Comparison of ENCODE assay signal across 8 mouse cellular contexts in the genomic region with DNA sequence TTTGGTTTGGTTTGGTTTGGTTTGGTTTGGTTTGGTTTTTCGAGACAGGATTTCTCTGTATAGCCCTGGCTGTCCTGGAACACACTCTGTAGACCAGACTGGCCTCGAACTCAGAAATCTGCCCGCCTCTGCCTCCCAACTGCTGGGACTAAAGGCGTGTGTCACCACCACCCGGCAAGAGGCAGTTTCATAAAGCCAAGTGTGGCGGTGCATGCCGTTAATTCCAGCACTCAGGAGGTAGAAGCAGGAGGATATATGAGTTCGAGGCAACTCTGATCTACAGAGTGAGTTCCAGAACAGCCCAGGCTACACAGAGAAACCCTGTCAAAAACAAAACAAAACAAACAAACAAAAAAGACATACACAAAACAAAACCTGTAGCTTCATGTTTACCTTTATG. TPM values are rescaled to one million over a fixed set of nuclear protein-coding genes. Genes with fewer than 3 reads are reported as not detected.
DNase-seq lines count a peak whose midpoint lies in the region; ATAC-seq and TF ChIP-seq lines count a peak whose summit lies in the region.
"Not testable (repeated sequence)": the region's sequence is repeated elsewhere in the genome, so short reads cannot be mapped to it uniquely, and the experiment has no call there.

No protein-coding gene starts in this region.

- not testable (repeated sequence) for TF ChIP-seq POLR2A in embryonic fibroblast, embryonic 13.5 days (IDR thresholded peaks at IDR 0.05; ENCODE audit: low read depth, low read length); spleen, adult 2 months (IDR thresholded peaks at IDR 0.05; ENCODE audit: low read depth, low read length)

- WGBS in heart, embryonic 10.5 days, result 94% methylated on average over 8 of the region's 8 CpGs
- 93% methylated on average over 8 of the region's 8 CpGs for WGBS in hindbrain, embryonic 14.5 days
- 88% methylated on average over 8 of the region's 8 CpGs for WGBS in kidney, embryonic 16.5 days
- 86% methylated on average over 8 of the region's 8 CpGs for WGBS in liver, embryonic 13.5 days (ENCODE audit: insufficient replicate concordance)
- 94% methylated on average over 8 of the region's 8 CpGs for WGBS in midbrain, embryonic 12.5 days
- WGBS in spleen, adult 2 months, result 83% methylated on average over 8 of the region's 8 CpGs

- H3K4me1 ChIP-seq in embryonic fibroblast, embryonic 13.5 days (ENCODE audit: control insufficient read depth, insufficient read depth, low read length); heart, embryonic 10.5 days; hindbrain, embryonic 14.5 days (replicated peaks; ENCODE audit: control insufficient read depth, insufficient read depth, low read length); kidney, embryonic 16.5 days (ENCODE audit: insufficient read depth, low read length); midbrain, embryonic 12.5 days; spleen, adult 2 months (ENCODE audit: control insufficient read depth, insufficient read depth, insufficient read length): not testable (repeated sequence)
- peaks cover 20% of the 10 kb centered on the region for H3K4me1 ChIP-seq in liver, embryonic 13.5 days (replicated peaks)

- H3K4me2 ChIP-seq in hindbrain, embryonic 14.5 days (replicated peaks), result peak overlapping the region; percentile 88
- peak overlapping the region; percentile 71; the same call in 1 of the 2 replicates for H3K4me2 ChIP-seq in kidney, embryonic 16.5 days (replicated peaks; ENCODE audit: low read depth, low read length)
- peak overlapping the region; percentile 77 for H3K4me2 ChIP-seq in liver, embryonic 13.5 days
- peak overlapping the region; percentile 74 for H3K4me2 ChIP-seq in midbrain, embryonic 12.5 days (replicated peaks)

- H3K9ac ChIP-seq in hindbrain, embryonic 14.5 days, result 0 out of 2 replicates have a peak overlapping the region, but pooled peaks have one; percentile 71
- H3K9ac ChIP-seq in kidney, embryonic 16.5 days (replicated peaks; ENCODE audit: low read length); midbrain, embryonic 12.5 days (replicated peaks): not testable (repeated sequence)
- H3K9ac ChIP-seq in liver, embryonic 13.5 days, result peak overlapping the region; percentile 79; the same call in 1 of the 2 replicates

- ATAC-seq in hindbrain, embryonic 14.5 days (ENCODE audit: low FRiP score); kidney, embryonic 16.5 days (ENCODE audit: low FRiP score, low TSS enrichment); liver, embryonic 13.5 days (ENCODE audit: low read depth); midbrain, embryonic 12.5 days (ENCODE audit: low FRiP score, low read depth): not testable (repeated sequence)

- not testable (repeated sequence) for H3K36me3 ChIP-seq in heart, embryonic 10.5 days; hindbrain, embryonic 14.5 days (replicated peaks; ENCODE audit: control insufficient read depth, insufficient read depth); kidney, embryonic 16.5 days (ENCODE audit: insufficient read depth, low read length); liver, embryonic 13.5 days; midbrain, embryonic 12.5 days; spleen, adult 2 months (ENCODE audit: control insufficient read depth, insufficient read depth, low read length)

- H3K4me3 ChIP-seq in embryonic fibroblast, embryonic 13.5 days (ENCODE audit: insufficient read depth, low read length), result peak overlapping the region; percentile 86; the same call in 1 of the 2 replicates
- H3K4me3 ChIP-seq in heart, embryonic 10.5 days, result peak overlapping the region; percentile 76; the same call in 1 of the 2 replicates
- H3K4me3 ChIP-seq in hindbrain, embryonic 14.5 days (replicated peaks; ENCODE audit: low read length); midbrain, embryonic 12.5 days: not testable (repeated sequence)
- H3K4me3 ChIP-seq in kidney, embryonic 16.5 days (ENCODE audit: low read length), result peak overlapping the region; percentile 66; the same call in 1 of the 2 replicates
- peak overlapping the region; percentile 67 for H3K4me3 ChIP-seq in liver, embryonic 13.5 days (replicated peaks)
- peak overlapping the region; percentile 20 for H3K4me3 ChIP-seq in spleen, adult 2 months (ENCODE audit: extremely low read depth, insufficient read depth, insufficient read length)

- not testable (repeated sequence) for H3K27ac ChIP-seq in embryonic fibroblast, embryonic 13.5 days (ENCODE audit: insufficient read depth, low read length); hindbrain, embryonic 14.5 days; kidney, embryonic 16.5 days (ENCODE audit: low read length); liver, embryonic 13.5 days; midbrain, embryonic 12.5 days (replicated peaks); spleen, adult 2 months (ENCODE audit: insufficient read depth, low read length)
- H3K27ac ChIP-seq in heart, embryonic 10.5 days, result 0 out of 2 replicates have a peak overlapping the region, but pooled peaks have one; percentile 99

- not testable (repeated sequence) for H3K27me3 ChIP-seq in heart, embryonic 10.5 days (ENCODE audit: insufficient read depth, poor library complexity, severe bottlenecking); hindbrain, embryonic 14.5 days (ENCODE audit: control insufficient read depth, insufficient read depth, low read length); kidney, embryonic 16.5 days (ENCODE audit: insufficient read depth, low read length); liver, embryonic 13.5 days; midbrain, embryonic 12.5 days; spleen, adult 2 months (ENCODE audit: control insufficient read depth, insufficient read depth, low read length)

- TF ChIP-seq CTCF in embryonic fibroblast, embryonic 13.5 days (IDR thresholded peaks at IDR 0.05; ENCODE audit: borderline replicate concordance, insufficient read depth, low read length); spleen, adult 2 months (IDR thresholded peaks at IDR 0.05; ENCODE audit: extremely low read depth, insufficient read depth, insufficient read length, insufficient replicate concordance): not testable (repeated sequence)

- H3K9me3 ChIP-seq in heart, embryonic 10.5 days; hindbrain, embryonic 14.5 days (ENCODE audit: control insufficient read depth, low read length); kidney, embryonic 16.5 days (ENCODE audit: low read length); liver, embryonic 13.5 days (replicated peaks); midbrain, embryonic 12.5 days: not testable (repeated sequence)

- DNase-seq in 3134 (ENCODE audit: extremely low read depth, insufficient read length, low spot score), result peak; percentile 27
- DNase-seq in heart, embryonic 10.5 days (ENCODE audit: low spot score); hindbrain, embryonic 14.5 days (ENCODE audit: low spot score); liver, embryonic 13.5 days; spleen, adult 2 months (ENCODE audit: low read depth in 1 of 2, low spot score in 2 of 2): not testable (repeated sequence)

RNA-seq across cellular contexts. Expression of a gene that starts 1.0 kb away (rescaled TPM):
- 13.7 and 23.2 TPM in 2 replicates for polyA plus RNA-seq in embryonic fibroblast, embryonic 13.5 days (2011; ENCODE audit: insufficient read length, low read depth, missing spikeins)
- polyA plus RNA-seq in heart, embryonic 10.5 days (2016; fragmentation: Nextera tagmentation; extraction: Ambion mirVana), result 1.7 and 3.1 TPM in 2 replicates
- 2.0 TPM in 2 replicates for polyA plus RNA-seq in hindbrain, embryonic 14.5 days (2014; fragmentation: Nextera tagmentation; extraction: Ambion mirVana)
- polyA plus RNA-seq in kidney, embryonic 16.5 days (2015; fragmentation: Nextera tagmentation; extraction: Ambion mirVana), result 4.5 and 5.1 TPM in 2 replicates
- 1.8 and 2.5 TPM in 2 replicates for polyA plus RNA-seq in liver, embryonic 13.5 days (2015; fragmentation: Nextera tagmentation; extraction: Ambion mirVana)
- 1.5 TPM in 2 replicates for polyA plus RNA-seq in midbrain, embryonic 12.5 days (2016; fragmentation: Nextera tagmentation; extraction: Ambion mirVana)
- polyA plus RNA-seq in spleen, adult 2 months (2012; rRNA removed), result 16.6 and 21.5 TPM in 2 replicates

RNA-seq across cellular contexts. Expression of a gene that starts 57.4 kb away (rescaled TPM):
- 1.1 and 1.4 TPM in 2 replicates for polyA plus RNA-seq in embryonic fibroblast, embryonic 13.5 days (2011; ENCODE audit: insufficient read length, low read depth, missing spikeins)
- polyA plus RNA-seq in heart, embryonic 10.5 days (2016; fragmentation: Nextera tagmentation; extraction: Ambion mirVana), result 0.58 and 0.95 TPM in 2 replicates
- 1.3 and 1.9 TPM in 2 replicates for polyA plus RNA-seq in hindbrain, embryonic 14.5 days (2014; fragmentation: Nextera tagmentation; extraction: Ambion mirVana)
- polyA plus RNA-seq in kidney, embryonic 16.5 days (2015; fragmentation: Nextera tagmentation; extraction: Ambion mirVana), result 2.1 and 2.2 TPM in 2 replicates
- polyA plus RNA-seq in liver, embryonic 13.5 days (2015; fragmentation: Nextera tagmentation; extraction: Ambion mirVana), result 0.51 and 0.54 TPM in 2 replicates
- polyA plus RNA-seq in midbrain, embryonic 12.5 days (2016; fragmentation: Nextera tagmentation; extraction: Ambion mirVana), result 1.0 and 1.1 TPM in 2 replicates
- 6.0 and 6.1 TPM in 2 replicates for polyA plus RNA-seq in spleen, adult 2 months (2012; rRNA removed)
